Mouse (Mus musculus) myocyte (in vitro differentiated cells): Measurements from ENCODE around the gene Sel1l. TPM values are rescaled to one million over a fixed set of nuclear protein-coding genes. Genes with fewer than 3 reads are reported as not detected.
"Not testable (repeated sequence)": the region's sequence is repeated elsewhere in the genome, so short reads cannot be mapped to it uniquely, and the experiment has no call there.

Experiments used
- H3K27me3 ChIP-seq: one replicate; pipeline ENCODE4 v1.6.1; 2011; ENCODE audit not compliant: control insufficient read depth, insufficient read depth, insufficient read length
- H3K36me3 ChIP-seq: one replicate; pipeline ENCODE4 v1.6.1; 2011; ENCODE audit not compliant: control insufficient read depth, insufficient read depth
- H3K4me2 ChIP-seq: one replicate; pipeline ENCODE4 v1.6.1; 2011; ENCODE audit warnings: low read depth, control low read depth
- H3K4me3 ChIP-seq: one replicate; pipeline ENCODE4 v1.5.1; 2011; ENCODE audit warnings: mild to moderate bottlenecking, control low read depth, moderate library complexity
- H3K79me2 ChIP-seq: one replicate; pipeline ENCODE4 v1.6.1; 2011; ENCODE audit not compliant: control insufficient read depth, insufficient read depth
- H3ac ChIP-seq: one replicate; pipeline ENCODE4 v1.6.1; 2011; ENCODE audit not compliant: control insufficient read depth, insufficient read length
- CEBPB ChIP-seq: IDR thresholded peaks from 2 replicates; pipeline ENCODE4 v1.6.1; 2011; ENCODE audit warnings: mild to moderate bottlenecking, moderate library complexity; ENCODE audit not compliant: poor library complexity, insufficient read depth, severe bottlenecking
- E2F4 ChIP-seq: IDR thresholded peaks from one replicate; pipeline ENCODE4 v1.6.1; 2011; ENCODE audit warnings: mild to moderate bottlenecking, control low read depth, moderate library complexity; ENCODE audit not compliant: insufficient read depth
- MAX ChIP-seq: IDR thresholded peaks from one replicate; pipeline ENCODE4 v1.6.1; 2011; ENCODE audit warnings: low read depth, mild to moderate bottlenecking, control low read depth
- MYOD1 ChIP-seq, 3 experiments: IDR thresholded peaks; one replicate each; pipeline ENCODE4 v1.6.1; 2011; ENCODE audit warnings: control low read depth in 2 of 3, low read depth in 2 of 3, mild to moderate bottlenecking in 2 of 3, moderate library complexity in 1 of 3; ENCODE audit not compliant: insufficient read length in 2 of 3, control insufficient read depth in 1 of 3
- MYOG ChIP-seq, 3 experiments: IDR thresholded peaks; one replicate each; pipeline ENCODE4 v1.6.1; 2011; ENCODE audit warnings: control low read depth in 2 of 3, low read depth in 2 of 3, mild to moderate bottlenecking in 2 of 3; ENCODE audit not compliant: insufficient read length in 2 of 3, control insufficient read depth in 1 of 3, insufficient read depth in 1 of 3
- POLR2A ChIP-seq: IDR thresholded peaks from one replicate; pipeline ENCODE4 v1.6.1; 2011; ENCODE audit warnings: low read depth, mild to moderate bottlenecking, control low read depth, moderate library complexity; ENCODE audit not compliant: insufficient read length
- POLR2AphosphoS2 ChIP-seq: IDR thresholded peaks from one replicate; pipeline ENCODE4 v1.6.1; 2011; ENCODE audit warnings: low read depth, control low read depth; ENCODE audit not compliant: insufficient read length
- REST ChIP-seq: IDR thresholded peaks from one replicate; pipeline ENCODE4 v1.6.1; 2011; ENCODE audit warnings: mild to moderate bottlenecking, control low read depth, moderate library complexity; ENCODE audit not compliant: insufficient read depth, insufficient read length
- SRF ChIP-seq: IDR thresholded peaks from one replicate; pipeline ENCODE4 v1.6.1; 2011; ENCODE audit warnings: low read depth; ENCODE audit not compliant: control insufficient read depth, insufficient read length
- TCF12 ChIP-seq: IDR thresholded peaks from one replicate; pipeline ENCODE4 v1.6.1; 2011; ENCODE audit warnings: mild to moderate bottlenecking, control low read depth; ENCODE audit not compliant: poor library complexity, insufficient read depth, severe bottlenecking
- TCF3 ChIP-seq: IDR thresholded peaks from one replicate; pipeline ENCODE4 v1.6.1; 2011; ENCODE audit warnings: low read depth, control low read depth; ENCODE audit not compliant: insufficient read length
- USF1 ChIP-seq: IDR thresholded peaks from one replicate; pipeline ENCODE4 v1.6.1; 2011; ENCODE audit warnings: low read depth, mild to moderate bottlenecking, control low read depth, moderate library complexity
- polyA plus RNA-seq: library from polyadenylated mRNA; unstranded; fragments of >200 nt; fragmentation: generic; extraction: Trizol; gene quantifications from one replicate; pipeline ENCODE4 v1.2.1, GENCODE M21; 2012; ENCODE audit warnings: missing spikeins

The Sel1l gene
- polyA plus RNA-seq, 1 experiment, result 54.2 TPM

- H3K36me3 ChIP-seq, result no peaks in the 10 kb centered on the region
- H3K4me3 ChIP-seq, result no peak overlapping the region
- no peak overlapping the region for H3ac ChIP-seq
- TF ChIP-seq SRF (no peak), CEBPB (no peak), POLR2A (no peak), REST (no peak), POLR2AphosphoS2 (no peak), E2F4 (no peak), TCF3 (no peak), USF1 (no peak), MYOG (IDR thresholded peaks at IDR 0.05; ENCODE audit: control insufficient read depth in 1 of 3, insufficient read depth in 1 of 3, insufficient read length in 2 of 3, low read depth in 2 of 3) (no peak), MYOD1 (IDR thresholded peaks at IDR 0.05; ENCODE audit: control insufficient read depth in 1 of 3, insufficient read length in 2 of 3, low read depth in 2 of 3) (no peak), TCF12 (no peak), MAX (no peak)
- no peaks in the 10 kb centered on the region for H3K27me3 ChIP-seq
- H3K4me2 ChIP-seq, result no peak overlapping the region
- H3K79me2 ChIP-seq, result no peaks in the 10 kb centered on the region
Observed at GRCm38 (mm10) chr12:91793266-91793665, 55.7 kb downstream of the Sel1l start.

- TF ChIP-seq MYOG (IDR thresholded peaks at IDR 0.05; ENCODE audit: control insufficient read depth in 1 of 3, insufficient read depth in 1 of 3, insufficient read length in 2 of 3, low read depth in 2 of 3) (no peak), POLR2AphosphoS2 (no peak), MAX (no peak), REST (no peak), MYOD1 (IDR thresholded peaks at IDR 0.05; ENCODE audit: control insufficient read depth in 1 of 3, insufficient read length in 2 of 3, low read depth in 2 of 3) (no peak), E2F4 (no peak), TCF12 (no peak), CEBPB (no peak), SRF (no peak), TCF3 (no peak), USF1 (no peak), POLR2A (no peak)
- H3ac ChIP-seq, result no peak overlapping the region
- H3K27me3 ChIP-seq, result no peaks in the 10 kb centered on the region
- no peaks in the 10 kb centered on the region for H3K79me2 ChIP-seq
- H3K4me2 ChIP-seq, result no peak overlapping the region
- H3K4me3 ChIP-seq, result no peak overlapping the region
- no peaks in the 10 kb centered on the region for H3K36me3 ChIP-seq
Observed at GRCm38 (mm10) chr12:91791822-91792221, 57.1 kb downstream of the Sel1l start.

GRCm38 (mm10) chr12:91789801-91790200 is 59.2 kb downstream of the Sel1l start:
- no peak for TF ChIP-seq E2F4
- no peak for TF ChIP-seq MAX
- TF ChIP-seq REST, result no peak
- TF ChIP-seq POLR2A, result no peak
- no peak for TF ChIP-seq POLR2AphosphoS2
- TF ChIP-seq TCF3, result no peak
- no peak for TF ChIP-seq USF1
- no peak for TF ChIP-seq MYOG (IDR thresholded peaks at IDR 0.05; ENCODE audit: control insufficient read depth in 1 of 3, insufficient read depth in 1 of 3, insufficient read length in 2 of 3, low read depth in 2 of 3)
- no peak for TF ChIP-seq SRF
- TF ChIP-seq TCF12, result no peak
- no peak for TF ChIP-seq CEBPB
- TF ChIP-seq MYOD1 (IDR thresholded peaks at IDR 0.05; ENCODE audit: control insufficient read depth in 1 of 3, insufficient read length in 2 of 3, low read depth in 2 of 3), result no peak
- Histone ChIP-seq H3K4me3 (no peak overlapping the region), H3K4me2 (no peak overlapping the region), H3ac (no peak overlapping the region), H3K27me3 (no peaks in the 10 kb centered on the region), H3K79me2 (no peaks in the 10 kb centered on the region), H3K36me3 (no peaks in the 10 kb centered on the region)

- H3K79me2 ChIP-seq, H3K36me3 ChIP-seq, H3K27me3 ChIP-seq, H3K4me3 ChIP-seq, H3K4me2 ChIP-seq, H3ac ChIP-seq: not testable (repeated sequence)
Observed at GRCm38 (mm10) chr12:91788446-91788845, 60.5 kb downstream of the Sel1l start.

- Histone ChIP-seq H3K79me2 (no peaks in the 10 kb centered on the region), H3ac (no peak within 1 kb of the TSS), H3K4me2 (no peak within 1 kb of the TSS), H3K4me3 (no peak within 1 kb of the TSS), H3K36me3 (no peaks in the 10 kb centered on the region), H3K27me3 (no peaks in the 10 kb centered on the region)
- no peak for TF ChIP-seq TCF3
- TF ChIP-seq MAX, result no peak
- no peak for TF ChIP-seq POLR2A
- TF ChIP-seq SRF, result no peak
- no peak for TF ChIP-seq REST
- no peak for TF ChIP-seq CEBPB
- TF ChIP-seq MYOG (IDR thresholded peaks at IDR 0.05; ENCODE audit: control insufficient read depth in 1 of 3, insufficient read depth in 1 of 3, insufficient read length in 2 of 3, low read depth in 2 of 3), result peak in 2 of 3 experiments; percentile 59 to 84
- TF ChIP-seq MYOD1 (IDR thresholded peaks at IDR 0.05; ENCODE audit: control insufficient read depth in 1 of 3, insufficient read length in 2 of 3, low read depth in 2 of 3), result peak in 2 of 3 experiments; percentile 42 to 73
- no peak for TF ChIP-seq USF1
- no peak for TF ChIP-seq E2F4
- TF ChIP-seq POLR2AphosphoS2, result no peak
- peak; percentile 28 for TF ChIP-seq TCF12
Observed at GRCm38 (mm10) chr12:91787959-91788437, 61.0 kb downstream of the Sel1l start, which contains the start of gene Ston2. TSS of gene Ston2 (minus strand) at chr12:91788387.
